Mouse (Mus musculus): ENCODE results near the gene Fam83c.

DNA sequence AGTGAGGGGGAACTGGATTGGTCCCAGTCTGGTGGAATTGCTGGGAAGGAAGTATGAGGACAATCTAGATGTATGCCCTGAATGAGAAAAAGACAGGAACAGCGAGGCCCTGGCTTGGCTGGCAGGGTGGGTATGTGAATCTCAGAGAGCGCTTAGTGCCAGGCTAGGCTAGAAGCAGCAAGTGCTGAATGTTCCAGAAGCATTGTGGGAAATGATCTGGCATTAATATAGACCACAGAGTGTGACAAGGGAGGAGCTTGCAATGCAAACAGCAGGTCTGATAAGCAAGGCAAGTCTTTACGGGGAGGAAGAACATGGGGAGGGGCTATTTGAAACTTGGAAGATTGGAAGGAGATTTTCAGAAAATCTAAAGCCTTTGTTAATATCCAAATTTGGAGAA lies 47.4 kb upstream of the Fam83c start:
- TF ChIP-seq CTCF (IDR thresholded peaks at IDR 0.05; ENCODE audit: low read depth, low read length) (no peak), POLR2A (IDR thresholded peaks at IDR 0.05; ENCODE audit: extremely low read depth, insufficient read depth, low read length) (no peak)

Data from liver, adult 2 months (tissue).